Mouse (Mus musculus) T-cell, adult 2 months (primary cell): ENCODE data around the gene Sec14l2.
A peak's percentile ranks its signal among the peaks of the same experiment; 100 is the strongest.
"Not testable (repeated sequence)": the region's sequence is repeated elsewhere in the genome, so short reads cannot be mapped to it uniquely, and the experiment has no call there.

Experiments used
- DNase-seq: peaks from one replicate; pipeline ENCODE4 v3.0.0; 2022; ENCODE audit warnings: low spot score

Sec14l2 gene

DNA sequence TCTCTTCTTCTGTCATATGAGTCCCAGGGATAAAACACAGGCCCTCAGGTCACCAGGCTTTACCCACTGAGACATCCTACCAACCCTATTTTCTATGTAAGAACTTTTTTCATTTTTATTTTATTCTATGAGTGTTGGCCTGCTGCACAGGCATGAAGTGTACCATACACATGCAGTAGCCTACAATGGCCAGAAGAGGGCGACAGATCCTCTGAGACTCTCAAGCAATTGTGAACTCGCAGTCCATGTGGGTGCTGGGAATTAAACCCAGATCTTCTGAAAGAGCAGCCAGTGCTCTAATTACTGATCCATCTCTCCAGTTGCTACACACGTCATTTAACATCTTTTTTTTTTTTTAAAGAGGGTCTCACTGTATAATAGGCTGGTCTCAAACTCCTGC is 10.2 kb upstream of the Sec14l2 start:
- DNase-seq = peak; percentile 24

DNA sequence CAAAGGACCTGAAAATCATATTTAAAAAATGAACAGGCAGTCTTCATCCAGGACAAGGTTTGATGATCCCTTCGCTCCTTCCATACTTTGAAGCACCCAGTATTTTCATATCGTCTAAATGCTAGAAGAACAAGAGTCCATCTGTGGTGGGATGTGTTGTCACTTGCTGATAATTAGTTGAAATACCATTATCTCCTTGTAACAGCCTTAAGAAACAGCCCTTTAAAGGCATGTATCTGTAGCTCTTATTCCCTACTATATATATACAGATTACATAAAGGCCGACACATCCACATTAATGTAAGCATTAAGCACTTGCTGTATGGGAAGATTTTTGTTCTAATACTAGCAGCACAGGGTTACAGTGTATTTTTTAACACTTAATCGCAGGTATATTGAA is 5.2 kb upstream of the Sec14l2 start:
- not testable (repeated sequence) for DNase-seq

DNA sequence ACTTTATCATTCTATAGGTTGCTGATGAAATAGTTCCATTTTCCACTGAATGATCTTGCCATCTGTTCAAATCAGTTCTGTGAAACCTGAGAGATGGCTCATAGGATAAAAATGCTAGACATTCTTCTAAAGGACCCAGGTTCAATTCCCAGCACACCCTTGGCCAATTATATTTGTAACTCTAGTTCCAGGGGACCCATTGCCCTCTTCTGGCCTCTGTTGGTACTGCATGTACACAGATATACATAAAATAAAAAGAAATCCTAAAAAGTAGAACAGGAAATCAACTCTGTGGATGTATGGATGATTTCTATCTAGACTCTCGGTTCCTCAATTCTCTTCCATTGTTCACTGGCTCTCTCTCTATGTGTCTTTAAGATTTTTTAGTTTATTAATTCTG is 3.8 kb upstream of the Sec14l2 start:
- DNase-seq = no peak

- DNase-seq = peak; percentile 42
These were observed 707 bp upstream of the Sec14l2 start for GRCm38 (mm10) chr11:4123922-4124321.

- no peak for DNase-seq
These were observed 989 bp downstream of the Sec14l2 start for GRCm38 (mm10) chr11:4122226-4122625.

DNA sequence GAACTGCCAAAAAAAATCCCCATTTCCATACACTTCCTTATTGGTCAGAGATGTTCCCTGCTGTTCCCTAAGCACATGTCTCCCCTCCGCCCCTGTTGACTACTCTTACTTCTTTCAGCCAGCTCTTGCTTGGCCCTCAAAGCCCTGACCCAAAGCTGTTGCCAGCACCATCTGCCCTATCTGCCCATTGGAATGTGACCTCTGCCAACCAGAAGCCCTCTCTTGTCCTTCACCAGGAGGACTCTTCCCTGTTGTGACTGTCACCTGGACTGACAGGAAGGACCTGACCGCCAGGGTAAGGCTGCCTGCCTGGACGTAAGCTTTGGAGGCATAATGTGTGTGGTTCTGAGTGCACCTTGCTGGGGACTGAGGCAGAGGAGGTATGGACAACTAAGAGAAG is 1.5 kb downstream of the Sec14l2 start:
- DNase-seq = no peak

GRCm38 (mm10) chr11:4119635-4120034 is 3.6 kb downstream of the Sec14l2 start:
- DNase-seq = no peak

DNA sequence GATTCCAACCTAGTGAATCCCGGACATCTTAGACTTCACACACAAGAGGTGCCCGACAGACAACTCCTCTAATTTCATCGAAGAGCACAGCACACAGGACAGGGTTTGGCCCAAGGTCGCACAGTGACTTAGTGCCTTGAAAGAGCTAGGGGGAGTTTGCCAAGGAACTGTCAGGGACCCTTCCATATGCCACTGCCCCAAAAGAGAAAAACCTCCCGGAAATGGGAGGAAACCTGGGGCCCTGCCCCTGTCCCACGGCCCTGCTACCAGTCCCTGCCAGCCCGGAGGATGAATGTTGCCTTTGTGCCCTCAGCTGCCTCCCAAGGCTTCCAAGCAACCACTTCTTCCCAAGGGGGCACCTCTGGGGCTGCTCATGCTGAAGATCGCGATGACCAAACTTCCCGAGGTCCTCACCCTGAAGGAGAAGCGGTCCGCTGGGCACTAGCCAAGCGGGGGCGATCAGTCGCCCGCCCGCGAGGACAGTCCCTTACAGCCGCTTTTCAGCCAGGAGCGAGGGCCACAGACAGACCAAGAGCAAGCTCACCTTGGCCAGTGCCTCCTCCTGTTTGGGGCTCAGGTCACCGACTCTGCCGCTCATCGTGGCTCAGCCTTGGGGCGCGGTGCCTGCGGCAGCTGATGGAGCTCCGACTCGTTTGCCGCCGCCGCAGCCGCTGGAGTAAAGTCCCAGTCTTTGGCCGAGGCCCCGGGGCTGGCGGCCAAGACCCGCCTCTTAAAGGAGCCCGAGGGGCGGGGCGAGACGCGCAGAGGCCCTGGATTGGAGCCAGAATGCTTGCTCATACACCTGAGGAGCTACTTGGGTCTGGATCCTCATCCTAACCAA is 4.9 kb downstream of the Sec14l2 start:
- peak; percentile 42 for DNase-seq

- no peak for DNase-seq
These were observed 5.7 kb downstream of the Sec14l2 start for GRCm38 (mm10) chr11:4117372-4118071.

DNA sequence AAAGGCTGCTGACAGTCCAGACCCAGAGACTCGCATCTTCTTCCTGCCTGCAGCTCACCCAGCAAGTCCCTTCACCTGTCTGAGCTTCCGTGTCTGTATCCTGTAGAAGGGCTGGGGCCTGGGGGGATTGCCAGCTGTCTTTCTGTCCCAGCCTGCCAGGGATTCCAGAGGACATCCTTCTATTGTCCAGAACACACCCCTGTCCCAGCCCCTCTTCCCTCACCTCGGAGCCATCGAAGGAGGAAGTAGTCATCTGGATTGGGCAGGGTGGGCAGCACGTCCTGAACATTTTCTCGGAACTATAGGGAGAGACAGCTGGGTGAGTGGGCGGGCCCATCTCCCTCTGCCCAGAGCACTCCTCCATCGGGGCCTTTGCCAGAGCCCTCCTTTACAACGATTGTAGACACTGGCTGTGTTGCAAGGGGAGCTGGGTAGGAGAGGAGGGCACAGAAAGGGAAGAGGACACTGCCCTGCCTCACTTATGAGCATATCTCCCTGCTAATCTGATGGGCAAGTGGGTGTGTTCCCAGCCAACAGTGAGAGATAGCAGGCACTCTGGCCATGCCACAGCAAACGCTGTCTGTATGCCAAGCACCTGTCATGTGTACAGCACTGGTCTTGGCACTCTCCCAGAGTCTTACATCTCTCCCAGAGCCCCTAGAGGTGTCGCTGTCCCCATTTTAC is 6.6 kb downstream of the Sec14l2 start:
- no peak for DNase-seq

GRCm38 (mm10) chr11:4115407-4115806 is 7.8 kb downstream of the Sec14l2 start:
- no peak for DNase-seq

- not testable (repeated sequence) for DNase-seq
These were observed 8.7 kb downstream of the Sec14l2 start for GRCm38 (mm10) chr11:4114541-4114940.

DNA sequence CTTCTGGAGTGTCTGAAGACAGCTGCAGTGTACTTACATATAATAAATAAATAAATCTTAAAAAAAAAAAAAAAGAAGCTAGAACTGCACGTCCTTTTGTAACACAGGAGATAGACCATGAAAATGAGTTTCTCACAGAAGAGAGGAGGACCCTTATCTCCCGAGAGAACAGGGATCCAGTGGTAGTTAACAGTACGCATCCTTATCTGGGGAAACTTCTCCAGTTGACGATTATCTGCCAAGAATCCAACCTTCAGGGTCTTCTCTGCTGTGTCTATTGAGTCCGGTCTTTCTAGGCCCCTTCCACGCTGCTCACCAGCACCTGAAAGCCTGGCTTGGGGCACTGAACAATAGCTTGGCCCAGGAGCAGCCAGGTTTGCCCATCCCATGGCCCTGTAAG is 9.2 kb downstream of the Sec14l2 start:
- DNase-seq = no peak

DNA sequence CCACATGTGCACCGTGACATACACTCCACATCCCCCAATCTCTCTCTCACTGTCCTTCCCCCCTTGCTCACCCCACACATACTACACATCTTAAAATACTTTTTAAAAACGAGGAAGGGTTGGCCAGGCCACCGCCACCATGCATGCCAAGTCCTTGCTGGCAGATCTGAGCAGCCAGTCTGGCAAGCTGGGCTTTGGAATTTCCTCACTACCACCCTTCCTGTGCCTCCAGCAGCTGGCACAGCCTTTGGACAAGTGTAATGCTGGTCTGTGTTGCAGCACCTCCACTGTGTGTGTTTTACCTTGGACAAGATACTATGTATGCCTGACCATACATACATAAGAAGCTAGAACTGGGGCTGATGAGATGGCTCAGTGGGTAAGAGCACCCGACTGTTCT is 9.7 kb downstream of the Sec14l2 start:
- DNase-seq = no peak

DNA sequence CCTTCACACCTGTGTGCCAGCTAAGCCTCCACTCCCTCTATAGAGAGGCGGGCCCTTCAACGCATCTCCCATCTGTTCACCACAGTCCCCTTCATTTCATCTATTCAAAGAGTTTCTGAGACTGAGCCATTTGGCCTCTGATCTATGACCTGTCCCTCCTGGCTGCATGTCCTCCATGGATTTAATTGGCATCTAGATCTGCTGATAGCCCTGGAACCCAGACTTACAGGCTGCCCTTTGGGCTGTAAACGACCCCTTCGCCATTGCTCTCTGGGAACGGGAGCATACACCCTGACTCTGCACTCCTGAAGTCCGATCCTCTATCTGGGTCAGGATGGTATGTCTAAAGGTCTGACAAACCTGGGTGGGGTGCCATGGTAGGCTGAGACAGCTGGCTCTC is 10.4 kb downstream of the Sec14l2 start:
- DNase-seq = no peak

- DNase-seq = no peak
These were observed 11.2 kb downstream of the Sec14l2 start for GRCm38 (mm10) chr11:4112033-4112432.

GRCm38 (mm10) chr11:4108691-4109090 is 14.5 kb downstream of the Sec14l2 start:
- no peak for DNase-seq

DNA sequence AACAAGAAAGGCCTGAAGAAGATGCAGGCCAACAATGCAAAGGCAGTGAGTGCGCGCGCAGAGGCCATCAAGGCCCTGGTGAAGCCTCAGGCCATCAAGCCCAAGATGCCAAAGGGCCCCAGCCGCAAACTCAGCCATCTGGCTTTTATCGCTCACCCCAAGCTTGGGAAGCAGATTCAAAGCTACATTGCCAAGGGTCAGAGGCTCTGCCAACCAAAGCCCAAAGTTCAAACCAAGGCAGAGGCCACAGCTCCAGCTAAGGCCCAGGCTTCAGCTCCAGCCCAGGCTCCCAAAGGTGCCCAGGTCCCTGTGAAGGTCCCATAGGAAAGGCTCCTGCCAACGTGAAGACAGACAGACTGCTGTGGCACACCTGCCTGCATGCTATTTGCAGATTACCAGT is 15.3 kb downstream of the Sec14l2 start:
- not testable (repeated sequence) for DNase-seq

GRCm38 (mm10) chr11:4105444-4105843 is 17.8 kb downstream of the Sec14l2 start:
- no peak for DNase-seq

GRCm38 (mm10) chr11:4104989-4105388 is 18.2 kb downstream of the Sec14l2 start:
- DNase-seq = no peak

DNA sequence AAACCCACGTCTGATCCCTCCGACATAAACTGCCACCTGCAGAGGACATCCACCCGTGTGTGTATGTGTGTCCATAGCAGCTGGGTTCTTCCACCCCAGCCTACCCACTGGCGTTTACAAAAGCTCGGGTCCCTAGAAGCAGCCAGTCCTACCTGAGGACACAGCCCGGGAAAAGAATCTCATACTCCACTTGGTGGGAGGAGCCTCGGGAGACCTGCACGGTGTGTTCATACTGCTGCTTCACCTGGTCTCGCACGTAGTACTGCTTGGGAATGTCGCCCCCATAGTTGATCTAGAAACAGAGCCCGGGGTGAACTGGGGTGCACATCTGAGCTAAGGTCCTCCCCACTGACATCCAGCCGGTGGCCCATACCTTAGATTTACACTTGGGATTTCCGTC is 19.7 kb downstream of the Sec14l2 start:
- DNase-seq = no peak

- no peak for DNase-seq
These were observed 21.4 kb downstream of the Sec14l2 start for GRCm38 (mm10) chr11:4101851-4102250.

GRCm38 (mm10) chr11:4099447-4099846 is 23.8 kb downstream of the Sec14l2 start:
- no peak for DNase-seq
